In genomic region chr17:85961653-85962052, GRCm38 (mm10) we compare ENCODE assay signal across 1 mouse cellular context.
TF ChIP-seq lines count a peak whose summit lies in the region.

No protein-coding gene starts in this region.

TF ChIP-seq in CH12.LX, 34 proteins besides CTCF, POLR2A, EP300 and RAD21 (continued from another document):
- no peak for TF ChIP-seq GABPA (IDR thresholded peaks at IDR 0.05; ENCODE audit: insufficient replicate concordance, low read depth, low read length)
- no peak for TF ChIP-seq HCFC1 (IDR thresholded peaks at IDR 0.05; ENCODE audit: low read depth, low read length)
- no peak for TF ChIP-seq ELF1 (IDR thresholded peaks at IDR 0.05; ENCODE audit: low read depth, low read length)
- no peak; the same call in 1 of the 2 replicates for TF ChIP-seq MXI1 (IDR thresholded peaks at IDR 0.05; ENCODE audit: low read depth, low read length)
- TF ChIP-seq KAT2A (IDR thresholded peaks at IDR 0.05; ENCODE audit: insufficient replicate concordance, low read length) = no peak
- TF ChIP-seq USF2 (conservative IDR thresholded peaks at IDR 0.05; ENCODE audit: low read depth, low read length) = peak; percentile 78
- TF ChIP-seq USF1 (IDR thresholded peaks at IDR 0.05; ENCODE audit: low read depth, low read length) = peak; percentile 86
- peak; percentile 86 for TF ChIP-seq ETS1 (conservative IDR thresholded peaks at IDR 0.05; ENCODE audit: low read depth, low read length)
- no peak for TF ChIP-seq ZMIZ1 (IDR thresholded peaks at IDR 0.05; ENCODE audit: low read depth, low read length)
- TF ChIP-seq ZKSCAN1 (IDR thresholded peaks at IDR 0.05; ENCODE audit: borderline replicate concordance, low read depth, low read length) = no peak
- TF ChIP-seq E2F4 (IDR thresholded peaks at IDR 0.05; ENCODE audit: insufficient replicate concordance, low read depth, low read length) = no peak
- TF ChIP-seq TBP (conservative IDR thresholded peaks at IDR 0.05; ENCODE audit: low read depth, low read length) = no peak
- TF ChIP-seq RCOR1 (conservative IDR thresholded peaks at IDR 0.05; ENCODE audit: low read depth, low read length) = no peak
- peak; percentile 87 for TF ChIP-seq IRF4 (IDR thresholded peaks at IDR 0.05; ENCODE audit: low read depth, low read length)
- no peak for TF ChIP-seq UBTF (IDR thresholded peaks at IDR 0.05; ENCODE audit: low read depth, low read length)
- no peak for TF ChIP-seq NELFE (IDR thresholded peaks at IDR 0.05; ENCODE audit: low read depth, low read length)
- no peak for TF ChIP-seq NRF1 (IDR thresholded peaks at IDR 0.05; ENCODE audit: low read depth, low read length)
